Mouse (Mus musculus): ENCODE measurements around the gene Rab6b.
"Not testable (repeated sequence)": the region's sequence is repeated elsewhere in the genome, so short reads cannot be mapped to it uniquely, and the experiment has no call there.

The Rab6b gene

GRCm38 (mm10) chr9:103143881-103144280, 32.3 kb downstream of the Rab6b start:
- DNase-seq (ENCODE audit: low spot score): no peak

- no peak for DNase-seq (ENCODE audit: low spot score)
These were observed 33.8 kb downstream of the Rab6b start for GRCm38 (mm10) chr9:103145351-103145750.

- DNase-seq (ENCODE audit: low spot score): no peak
These were observed 34.7 kb downstream of the Rab6b start for GRCm38 (mm10) chr9:103146257-103146656.

- DNase-seq (ENCODE audit: low spot score): no peak
These were observed 35.1 kb downstream of the Rab6b start for GRCm38 (mm10) chr9:103146703-103147102.

- no peak for DNase-seq (ENCODE audit: low spot score)
These were observed 35.5 kb downstream of the Rab6b start for GRCm38 (mm10) chr9:103147103-103147502.

- DNase-seq (ENCODE audit: low spot score): no peak
These were observed 37.6 kb downstream of the Rab6b start for GRCm38 (mm10) chr9:103149074-103149799.

GRCm38 (mm10) chr9:103153286-103153685, 41.7 kb downstream of the Rab6b start:
- no peak for DNase-seq (ENCODE audit: low spot score)

GRCm38 (mm10) chr9:103154568-103154967, 43.0 kb downstream of the Rab6b start:
- no peak for DNase-seq (ENCODE audit: low spot score)

GRCm38 (mm10) chr9:103155158-103155557, 43.6 kb downstream of the Rab6b start:
- not testable (repeated sequence) for DNase-seq (ENCODE audit: low spot score)

GRCm38 (mm10) chr9:103163806-103164205, 52.2 kb downstream of the Rab6b start:
- no peak for DNase-seq (ENCODE audit: low spot score)

GRCm38 (mm10) chr9:103168046-103168445, 56.5 kb downstream of the Rab6b start:
- no peak for DNase-seq (ENCODE audit: low spot score)

GRCm38 (mm10) chr9:103168771-103169170, 57.2 kb downstream of the Rab6b start:
- no peak for DNase-seq (ENCODE audit: low spot score)

GRCm38 (mm10) chr9:103174771-103175519, 63.4 kb downstream of the Rab6b start:
- DNase-seq (ENCODE audit: low spot score): no peak

- DNase-seq (ENCODE audit: low spot score): no peak
These were observed 64.1 kb downstream of the Rab6b start for GRCm38 (mm10) chr9:103175692-103176091.

- peak; percentile 30 for DNase-seq (ENCODE audit: low spot score)
These were observed 68.7 kb downstream of the Rab6b start for GRCm38 (mm10) chr9:103180303-103180702.

GRCm38 (mm10) chr9:103180807-103181565, 69.4 kb downstream of the Rab6b start:
- peak; percentile 68 for DNase-seq (ENCODE audit: low spot score)

GRCm38 (mm10) chr9:103181886-103182285, 70.3 kb downstream of the Rab6b start:
- DNase-seq (ENCODE audit: low spot score): no peak

GRCm38 (mm10) chr9:103184855-103185254, 73.3 kb downstream of the Rab6b start:
- DNase-seq (ENCODE audit: low spot score): no peak

- DNase-seq (ENCODE audit: low spot score): no peak
These were observed 74.4 kb downstream of the Rab6b start for GRCm38 (mm10) chr9:103185946-103186345.

- no peak for DNase-seq (ENCODE audit: low spot score)
These were observed 75.2 kb downstream of the Rab6b start for GRCm38 (mm10) chr9:103186747-103187146.

- DNase-seq (ENCODE audit: low spot score): no peak
These were observed 76.8 kb downstream of the Rab6b start for GRCm38 (mm10) chr9:103188416-103188815.

GRCm38 (mm10) chr9:103201561-103202260, 90.1 kb downstream of the Rab6b start, which contains the start of gene Srprb:
TSS of gene Srprb (minus strand) at chr9:103202137.
- DNase-seq (ENCODE audit: low spot score): peak; percentile 82
